Mouse (Mus musculus) spleen, adult 2 months (tissue): ENCODE results near the gene Galr3. TPM values are rescaled to one million over a fixed set of nuclear protein-coding genes. Genes with fewer than 3 reads are reported as not detected.

ENCODE experiments used
- DNase-seq, 2 experiments: peaks; one replicate each; pipeline versions ENCODE4 v3.0.0 to v3.0.0-alpha.2; 2012 to 2021; ENCODE audit warnings: low spot score in 2 of 2, low read depth in 1 of 2
- H3K27ac ChIP-seq: fragments of 200-500 bp; 2 replicates; pipeline ENCODE4 v1.5.1; 2012; ENCODE audit warnings: low read length, inconsistent platforms; ENCODE audit not compliant: insufficient read depth
- H3K27me3 ChIP-seq: fragments of 200-500 bp; 2 replicates; pipeline ENCODE4 v1.6.1; 2012; ENCODE audit warnings: mild to moderate bottlenecking, moderate library complexity, low read length, inconsistent platforms; ENCODE audit not compliant: control insufficient read depth, insufficient read depth
- H3K36me3 ChIP-seq: fragments of 200-500 bp; 2 replicates; pipeline ENCODE4 v1.6.1; 2012; ENCODE audit warnings: mild to moderate bottlenecking, low read length, inconsistent platforms; ENCODE audit not compliant: control insufficient read depth, insufficient read depth
- H3K4me1 ChIP-seq: fragments of 200-500 bp; 2 replicates; pipeline ENCODE4 v1.6.1; 2011; ENCODE audit warnings: inconsistent platforms; ENCODE audit not compliant: control insufficient read depth, insufficient read depth, insufficient read length
- H3K4me3 ChIP-seq: fragments of 200-500 bp; 2 replicates; pipeline ENCODE4 v1.5.1; 2011; ENCODE audit warnings: mild to moderate bottlenecking, inconsistent platforms; ENCODE audit not compliant: insufficient read depth, insufficient read length; ENCODE audit errors: extremely low read depth
- CTCF ChIP-seq: fragments of 200-500 bp; IDR thresholded peaks from 2 replicates; pipeline ENCODE4 v1.5.1; 2011; ENCODE audit warnings: mild to moderate bottlenecking, inconsistent platforms; ENCODE audit not compliant: insufficient read depth, insufficient read length, insufficient replicate concordance; ENCODE audit errors: extremely low read depth
- POLR2A ChIP-seq: fragments of 200-500 bp; IDR thresholded peaks from 2 replicates; pipeline ENCODE4 v1.6.1; 2011; ENCODE audit warnings: low read depth, low read length, inconsistent platforms
- WGBS: fragments of 180-500 bp; shearing (Covaris S2); methylation state at CpG from one replicate; pipeline ENCODE4 v1.1.7; 2018; 5-methylcytosine and 5-hydroxymethylcytosine counted together
- polyA plus RNA-seq: library from polyadenylated mRNA; depleted of rRNA; stranded (reverse); fragments of >200 nt; gene quantifications from 2 replicates; pipeline ENCODE4 v1.2.3, GENCODE M21; 2012

Galr3 gene
- polyA plus RNA-seq, 1 experiment, result 0.39 TPM

DNA sequence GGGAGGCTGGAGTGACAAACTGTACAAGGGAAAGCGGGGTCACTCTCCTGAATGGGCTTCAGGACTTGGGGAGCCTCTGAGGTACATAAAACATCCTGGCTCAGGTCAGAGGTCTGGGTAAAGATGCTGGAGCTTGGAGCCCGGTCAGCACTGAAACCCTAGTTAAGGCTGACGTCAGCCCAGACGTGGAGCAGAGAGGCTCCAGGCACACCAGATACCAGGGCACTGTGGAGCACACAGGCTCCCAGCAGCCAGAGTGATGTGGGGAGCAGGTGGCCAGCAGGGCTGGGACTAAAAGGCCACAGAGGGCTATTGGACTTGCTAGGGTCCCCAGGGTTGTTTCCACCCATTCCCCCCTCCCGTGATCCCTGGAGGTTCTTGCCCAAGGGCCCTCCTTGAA is 32.0 kb upstream of the Galr3 start:
- DNase-seq, result no peak
- Histone ChIP-seq H3K27me3 (no peaks in the 10 kb centered on the region), H3K4me1 (no peaks in the 10 kb centered on the region), H3K4me3 (no peak overlapping the region), H3K27ac (no peak overlapping the region), H3K36me3 (peaks cover 12% of the 10 kb centered on the region)
- TF ChIP-seq POLR2A (no peak), CTCF (no peak)
- 84% methylated on average over 5 of the region's 5 CpGs for WGBS

DNA sequence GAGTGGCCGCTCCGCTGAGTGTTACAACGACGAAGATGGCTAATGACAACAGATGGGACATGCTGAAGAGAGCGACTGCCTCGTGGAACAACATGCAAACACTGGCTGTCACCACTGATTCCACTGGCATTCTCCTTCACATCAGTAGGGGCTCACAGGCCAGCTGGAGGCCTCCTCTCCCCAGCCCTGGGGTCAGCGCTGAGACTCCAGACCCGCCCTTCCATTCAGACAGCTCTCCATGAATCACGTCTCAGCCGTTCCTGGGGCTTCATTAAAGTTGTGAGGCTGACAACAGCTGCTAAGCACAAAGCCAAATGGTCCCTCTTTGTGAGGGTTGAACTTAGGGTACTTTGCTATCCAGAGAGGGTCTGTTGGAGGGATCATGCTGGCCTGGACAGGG is 30.1 kb upstream of the Galr3 start:
- no peaks in the 10 kb centered on the region for H3K27me3 ChIP-seq
- H3K4me3 ChIP-seq, result no peak overlapping the region
- H3K36me3 ChIP-seq, result no peaks in the 10 kb centered on the region; the same call in 1 of the 2 replicates
- no peaks in the 10 kb centered on the region for H3K4me1 ChIP-seq
- TF ChIP-seq CTCF (no peak), POLR2A (no peak)
- no peak overlapping the region for H3K27ac ChIP-seq
- DNase-seq, result no peak
- WGBS, result 80% methylated on average over 10 of the region's 10 CpGs

DNA sequence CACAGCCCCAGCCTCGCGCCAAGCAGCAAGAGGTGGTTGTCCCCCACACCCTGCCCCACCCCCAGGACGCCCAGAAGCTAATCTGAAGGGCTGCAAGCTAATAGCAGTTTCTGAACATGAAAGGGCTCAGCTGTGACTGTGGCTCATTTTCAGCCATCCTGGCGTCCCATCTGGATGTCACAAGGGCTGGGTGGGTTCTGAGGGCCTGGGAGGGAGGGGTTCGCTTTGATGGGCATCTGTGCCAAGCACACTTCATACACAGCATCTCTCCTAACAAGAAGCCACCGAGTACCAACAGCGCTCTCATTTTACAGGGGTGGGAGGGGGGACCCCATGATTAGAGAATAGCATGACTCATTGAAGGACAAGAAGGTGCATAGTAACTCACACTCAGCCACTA is 28.3 kb upstream of the Galr3 start:
- Histone ChIP-seq H3K4me1 (no peaks in the 10 kb centered on the region), H3K4me3 (no peak overlapping the region), H3K27ac (no peak overlapping the region), H3K27me3 (no peaks in the 10 kb centered on the region), H3K36me3 (no peaks in the 10 kb centered on the region)
- 85% methylated on average over 7 of the region's 7 CpGs for WGBS
- TF ChIP-seq CTCF (no peak), POLR2A (no peak)
- no peak for DNase-seq

DNA sequence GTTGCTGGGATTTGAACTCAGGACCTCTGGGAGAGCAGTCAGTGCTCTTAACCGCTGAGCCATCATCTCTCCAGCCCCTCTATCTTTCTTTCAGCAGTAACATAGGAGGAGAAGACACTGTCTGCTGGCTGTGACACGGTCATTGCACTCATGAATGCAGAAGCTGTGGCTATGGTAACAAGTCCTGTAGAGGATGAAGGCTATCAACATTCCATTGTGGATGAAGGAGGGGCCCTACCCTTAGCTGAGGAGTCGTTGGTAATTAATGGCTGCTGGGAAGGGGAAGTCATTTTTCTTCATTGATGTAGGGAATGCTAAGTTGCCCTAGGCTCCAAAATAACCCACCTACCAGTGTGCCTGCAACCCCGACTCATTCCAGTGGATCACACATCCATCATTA is 23.5 kb upstream of the Galr3 start:
- DNase-seq, result no peak
- H3K4me3 ChIP-seq, result no peak overlapping the region
- no peak for TF ChIP-seq CTCF
- TF ChIP-seq POLR2A, result no peak
- 60% methylated on average over 4 of the region's 4 CpGs for WGBS
- no peaks in the 10 kb centered on the region for H3K4me1 ChIP-seq
- no peak overlapping the region for H3K27ac ChIP-seq
- no peaks in the 10 kb centered on the region for H3K27me3 ChIP-seq
- no peaks in the 10 kb centered on the region for H3K36me3 ChIP-seq

DNA sequence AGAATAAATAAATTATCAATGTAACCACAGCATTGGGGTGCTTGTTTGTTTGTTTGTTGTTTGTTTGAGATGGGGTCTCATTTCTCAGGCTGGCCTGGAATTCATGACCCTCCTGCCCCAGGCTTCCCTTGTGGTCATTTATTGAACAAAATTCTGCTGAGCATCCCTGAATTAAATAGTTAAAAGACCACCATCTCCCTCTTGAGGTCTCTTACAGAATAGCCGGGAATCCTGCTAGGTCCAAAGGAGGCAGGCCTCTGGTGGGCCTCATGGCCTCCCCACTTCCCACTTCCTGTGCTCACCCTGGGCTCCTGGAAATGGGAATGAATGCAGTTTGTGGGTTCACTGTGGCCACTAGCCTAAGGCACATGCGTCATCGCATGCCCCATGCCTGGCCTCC is 22.8 kb upstream of the Galr3 start:
- TF ChIP-seq CTCF (no peak), POLR2A (no peak)
- H3K4me1 ChIP-seq, result no peaks in the 10 kb centered on the region
- H3K27me3 ChIP-seq, result no peaks in the 10 kb centered on the region
- no peaks in the 10 kb centered on the region for H3K36me3 ChIP-seq
- H3K27ac ChIP-seq, result no peak overlapping the region
- 91% methylated on average over 3 of the region's 3 CpGs for WGBS
- no peak overlapping the region for H3K4me3 ChIP-seq
- no peak for DNase-seq

DNA sequence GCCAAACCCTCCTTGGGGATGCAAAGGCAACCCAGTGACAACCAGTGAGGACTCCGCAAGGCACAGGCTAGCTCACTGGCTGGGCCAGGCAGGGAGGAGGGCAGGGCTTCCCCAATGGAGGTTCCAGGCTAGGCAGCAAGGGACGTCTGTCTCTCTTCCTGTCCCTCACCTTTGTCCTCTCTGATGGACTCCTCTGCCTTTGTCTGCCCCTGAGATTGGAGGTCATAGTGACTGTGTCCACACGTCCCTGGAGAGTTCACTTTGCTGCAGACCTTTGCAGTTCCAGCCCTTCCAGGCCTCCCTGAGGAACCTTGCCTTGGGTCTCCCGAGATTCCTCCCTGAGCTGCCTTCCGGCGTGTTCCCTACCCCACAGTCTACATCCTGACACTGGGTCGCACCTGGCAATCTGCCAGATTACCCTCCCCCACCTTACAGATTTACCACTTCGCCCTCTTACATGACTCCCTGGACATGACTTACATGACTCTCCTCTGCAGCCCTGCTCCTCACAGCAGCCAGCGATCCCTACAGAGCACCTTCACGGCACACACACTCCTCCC is 18.9 kb upstream of the Galr3 start:
- Histone ChIP-seq H3K36me3 (no peaks in the 10 kb centered on the region), H3K27ac (no peak overlapping the region), H3K27me3 (peaks cover 4% of the 10 kb centered on the region), H3K4me1 (no peaks in the 10 kb centered on the region), H3K4me3 (no peak overlapping the region)
- 88% methylated on average over 10 of the region's 10 CpGs for WGBS
- no peak for DNase-seq
- TF ChIP-seq POLR2A (no peak), CTCF (no peak)

DNA sequence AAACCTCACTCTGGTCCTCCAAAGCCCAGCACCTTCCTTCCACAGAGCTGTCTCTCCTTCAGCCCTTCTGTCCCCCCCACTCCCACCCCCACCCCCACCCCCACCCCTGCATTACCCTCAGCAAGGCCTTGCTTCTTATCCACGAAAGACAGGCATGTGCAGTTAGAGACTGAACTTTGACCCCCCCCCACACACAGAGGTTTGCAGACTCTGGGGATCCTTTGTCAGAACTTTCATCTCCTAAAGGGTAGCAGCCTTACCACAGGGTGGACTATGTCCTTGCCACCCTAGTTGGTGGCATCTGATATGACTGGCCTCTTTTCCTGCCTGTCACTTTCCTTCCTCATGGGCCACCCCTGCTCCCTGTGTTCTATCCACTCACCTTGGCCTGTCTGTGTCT is 18.3 kb upstream of the Galr3 start:
- Histone ChIP-seq H3K27me3 (peaks cover 10% of the 10 kb centered on the region), H3K4me1 (no peaks in the 10 kb centered on the region), H3K36me3 (no peaks in the 10 kb centered on the region), H3K4me3 (no peak overlapping the region), H3K27ac (no peak overlapping the region)
- TF ChIP-seq CTCF (no peak), POLR2A (no peak)
- WGBS, result 71% methylated on average over 1 of the region's 1 CpGs
- DNase-seq, result no peak
